Mouse (Mus musculus) right cerebral cortex, postnatal 36 days (tissue): ENCODE results near the gene Arhgdia.
A peak's percentile ranks its signal among the peaks of the same experiment; 100 is the strongest.
"Not testable (repeated sequence)": the region's sequence is repeated elsewhere in the genome, so short reads cannot be mapped to it uniquely, and the experiment has no call there.

Experiments
- DNase-seq, 2 experiments: peaks; one replicate each; pipeline ENCODE4 v3.0.0; 2022; ENCODE audit warnings: low spot score in 2 of 2, mixed read lengths in 1 of 2

Arhgdia gene

GRCm38 (mm10) chr11:120613481-120613972 is 32.1 kb upstream of the Arhgdia start:
- DNase-seq = no peak

GRCm38 (mm10) chr11:120612763-120613162 is 31.3 kb upstream of the Arhgdia start:
- no peak for DNase-seq

- no peak for DNase-seq
Measured at GRCm38 (mm10) chr11:120610477-120611046, 29.1 kb upstream of the Arhgdia start.

GRCm38 (mm10) chr11:120609250-120609649 is 27.8 kb upstream of the Arhgdia start:
- DNase-seq = no peak

- no peak for DNase-seq
Measured at GRCm38 (mm10) chr11:120608241-120609034, 27.0 kb upstream of the Arhgdia start, which contains the start of gene Npb. Npb (plus strand) TSS chr11:120608477.

- DNase-seq = no peak
Measured at GRCm38 (mm10) chr11:120606764-120607163, 25.3 kb upstream of the Arhgdia start.

GRCm38 (mm10) chr11:120605667-120606066 is 24.2 kb upstream of the Arhgdia start:
- DNase-seq = no peak

- no peak for DNase-seq
Measured at GRCm38 (mm10) chr11:120603545-120603944, 22.1 kb upstream of the Arhgdia start.

GRCm38 (mm10) chr11:120600716-120601115 is 19.3 kb upstream of the Arhgdia start:
- no peak for DNase-seq

- no peak for DNase-seq
Measured at GRCm38 (mm10) chr11:120598990-120599549, 17.6 kb upstream of the Arhgdia start.

- DNase-seq = peak; percentile 90 to 92
Measured at GRCm38 (mm10) chr11:120598283-120598989, 17.0 kb upstream of the Arhgdia start, which contains the start of the genes Alyref and Anapc11. Alyref (minus strand) TSS chr11:120598365. Anapc11 (plus strand) TSS chr11:120598421.

GRCm38 (mm10) chr11:120597240-120598235 is 16.1 kb upstream of the Arhgdia start:
- no peak for DNase-seq

- no peak for DNase-seq
Measured at GRCm38 (mm10) chr11:120588531-120588930, 7.1 kb upstream of the Arhgdia start.

GRCm38 (mm10) chr11:120583937-120584336 is 2.5 kb upstream of the Arhgdia start:
- DNase-seq = no peak

GRCm38 (mm10) chr11:120582982-120583293 is 1.5 kb upstream of the Arhgdia start:
- DNase-seq = not testable (repeated sequence)

GRCm38 (mm10) chr11:120582268-120582981 is 1.0 kb upstream of the Arhgdia start:
- DNase-seq = no peak

- DNase-seq = peak in 1 of 2 experiments; percentile 17
Measured at GRCm38 (mm10) chr11:120580871-120581331, 523 bp downstream of the Arhgdia start.

GRCm38 (mm10) chr11:120580190-120580589 is 1.2 kb downstream of the Arhgdia start:
- peak in 1 of 2 experiments; percentile 4 for DNase-seq

- DNase-seq = no peak
Measured at GRCm38 (mm10) chr11:120579316-120580107, 1.9 kb downstream of the Arhgdia start.
